Mouse (Mus musculus) bone marrow macrophage, adult 2 months (primary cell): Measurements from ENCODE around the gene Plin4.

Experiments
- CTCF ChIP-seq: IDR thresholded peaks from 2 replicates; pipeline ENCODE4 v1.5.1; 2012; ENCODE audit warnings: low read depth, mild to moderate bottlenecking, low read length, moderate library complexity
- POLR2A ChIP-seq: IDR thresholded peaks from 2 replicates; pipeline ENCODE4 v1.6.1; 2012; ENCODE audit warnings: mild to moderate bottlenecking, low read depth, low read length, borderline replicate concordance

- TF ChIP-seq POLR2A = no peak
- TF ChIP-seq CTCF = no peak
These were observed 6.7 kb downstream of the Plin4 start for GRCm38 (mm10) chr17:56102927-56103326.
